In the genomic region with DNA sequence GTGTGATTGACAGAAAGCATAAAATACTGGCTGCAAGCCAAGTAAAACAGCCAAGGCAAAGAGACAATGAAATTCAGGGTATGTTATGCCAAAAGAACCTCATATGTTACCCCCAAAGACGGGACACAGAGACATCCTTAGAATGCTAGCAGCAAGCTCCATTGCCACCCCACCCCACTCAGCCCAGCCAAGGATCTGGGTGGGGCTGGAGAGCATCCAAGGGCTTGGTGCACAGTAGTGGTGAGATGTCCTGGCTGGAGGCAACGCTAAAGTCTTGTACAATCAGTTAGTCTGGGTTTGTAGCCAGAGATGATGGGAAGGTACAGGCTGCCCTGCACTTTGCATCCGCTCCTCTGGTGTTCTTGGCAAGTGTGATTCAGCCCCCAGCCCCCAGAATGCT, we compare ENCODE assay signal across 9 mouse cellular contexts. TPM values are rescaled to one million over a fixed set of nuclear protein-coding genes. Genes with fewer than 3 reads are reported as not detected.
DNase-seq lines count a peak whose midpoint lies in the region; ATAC-seq and TF ChIP-seq lines count a peak whose summit lies in the region.
"Had no signal": no experiment of that assay in that cellular context is flagged by ENCODE, and none has a peak within 500 bp of the region (broad histone marks: within the 10 kb centered on the region; RNA-seq: fewer than 3 reads in every experiment).

No protein-coding gene starts in this region.

- H3K4me2 ChIP-seq in forebrain, embryonic 11.5 days (ENCODE audit: low read depth, low read length, severe bottlenecking), result peak overlapping the region; percentile 58; the same call in 1 of the 2 replicates
- H3K4me2 ChIP-seq in limb, embryonic 14.5 days (replicated peaks; ENCODE audit: low read depth, low read length, severe bottlenecking), result peak overlapping the region; percentile 66
- H3K4me2 ChIP-seq in midbrain, embryonic 16.5 days (ENCODE audit: low read length), result peak overlapping the region; percentile 47; the same call in 1 of the 2 replicates

- 63% methylated on average over 3 of the region's 3 CpGs for WGBS in forebrain, embryonic 11.5 days
- WGBS in limb, embryonic 14.5 days, result 66% methylated on average over 3 of the region's 3 CpGs
- WGBS in midbrain, embryonic 16.5 days, result 62% methylated on average over 3 of the region's 3 CpGs

- intact Hi-C loops in heart, postnatal 14 days (cut with DNase I), result no loop called here

- DNase-seq in adrenal gland, postnatal 25 days, result peak; percentile 48
- DNase-seq in forebrain, embryonic 11.5 days (ENCODE audit: low spot score), result no peak
- DNase-seq in heart, postnatal 14 days, result peak; percentile 69 to 76
- peak; percentile 24 for DNase-seq in limb, embryonic 14.5 days (ENCODE audit: low spot score)
- no peak for DNase-seq in yolk sac, embryonic 10.5 days (ENCODE audit: low spot score)

- peak overlapping the region; percentile 68 for H3K9ac ChIP-seq in forebrain, embryonic 11.5 days (ENCODE audit: low read length)
- peak overlapping the region; percentile 46; the same call in 1 of the 2 replicates for H3K9ac ChIP-seq in limb, embryonic 14.5 days (ENCODE audit: low read depth, low read length, severe bottlenecking)
- peak overlapping the region; percentile 28 for H3K9ac ChIP-seq in midbrain, embryonic 16.5 days (ENCODE audit: low read depth, low read length)

- H3K27ac ChIP-seq in forebrain, embryonic 11.5 days (ENCODE audit: low read depth, low read length), result no peak overlapping the region
- H3K27ac ChIP-seq in limb, embryonic 14.5 days (replicated peaks; ENCODE audit: low read depth, low read length), result peak overlapping the region; percentile 53; the same call in 1 of the 2 replicates
- no peak overlapping the region for H3K27ac ChIP-seq in midbrain, embryonic 16.5 days (ENCODE audit: low read length)

- peak overlapping the region; percentile 67 for H3K4me3 ChIP-seq in E14TG2a.4 (replicated peaks; ENCODE audit: low read length)
- H3K4me3 ChIP-seq in forebrain, embryonic 11.5 days (ENCODE audit: low read depth, low read length), result no peak overlapping the region
- H3K4me3 ChIP-seq in limb, embryonic 14.5 days (replicated peaks; ENCODE audit: low read length), result peak overlapping the region; percentile 38
- H3K4me3 ChIP-seq in midbrain, embryonic 16.5 days (ENCODE audit: low read depth, low read length), result no peak overlapping the region
- H3K4me3 ChIP-seq: myocyte had no signal

- no peak for TF ChIP-seq CTCF in E14TG2a.4 (conservative IDR thresholded peaks at IDR 0.05; ENCODE audit: low read length)

- H3K27me3 ChIP-seq in E14TG2a.4 (ENCODE audit: insufficient read depth, low read length), result peaks cover 36% of the 10 kb centered on the region
- no peaks in the 10 kb centered on the region for H3K27me3 ChIP-seq in forebrain, embryonic 11.5 days (ENCODE audit: control insufficient read depth, insufficient read depth, low read length)
- H3K27me3 ChIP-seq in limb, embryonic 14.5 days (ENCODE audit: control insufficient read depth, insufficient read depth, low read length), result no peaks in the 10 kb centered on the region
- no peaks in the 10 kb centered on the region for H3K27me3 ChIP-seq in midbrain, embryonic 16.5 days (ENCODE audit: control insufficient read depth, insufficient read depth, low read depth, low read length)

- H3K9me3 ChIP-seq in E14TG2a.4 (ENCODE audit: low read length), result no peaks in the 10 kb centered on the region
- no peaks in the 10 kb centered on the region for H3K9me3 ChIP-seq in forebrain, embryonic 11.5 days (ENCODE audit: control insufficient read depth, low read length)
- no peaks in the 10 kb centered on the region for H3K9me3 ChIP-seq in limb, embryonic 14.5 days (ENCODE audit: control insufficient read depth, low read length)
- no peaks in the 10 kb centered on the region for H3K9me3 ChIP-seq in midbrain, embryonic 16.5 days (replicated peaks; ENCODE audit: control insufficient read depth, low read length, poor library complexity, severe bottlenecking)

- H3K4me1 ChIP-seq in E14TG2a.4 (replicated peaks; ENCODE audit: low read depth, low read length), result peaks cover 55% of the 10 kb centered on the region
- H3K4me1 ChIP-seq in forebrain, embryonic 11.5 days (replicated peaks; ENCODE audit: control insufficient read depth, insufficient read depth, low read length), result peaks cover 3% of the 10 kb centered on the region; the same call in 1 of the 2 replicates
- peaks cover 8% of the 10 kb centered on the region for H3K4me1 ChIP-seq in limb, embryonic 14.5 days (ENCODE audit: control insufficient read depth, insufficient read depth, low read length)
- H3K4me1 ChIP-seq in midbrain, embryonic 16.5 days (ENCODE audit: control insufficient read depth, insufficient read depth, low read length), result peaks cover 8% of the 10 kb centered on the region; the same call in 1 of the 2 replicates

- no peak for TF ChIP-seq POLR2A in limb, embryonic 14.5 days (IDR thresholded peaks at IDR 0.05; ENCODE audit: borderline replicate concordance, extremely low read depth, insufficient read depth, insufficient read length)

- no peaks in the 10 kb centered on the region for H3K36me3 ChIP-seq in E14TG2a.4 (ENCODE audit: insufficient read depth, low read length)
- H3K36me3 ChIP-seq in forebrain, embryonic 11.5 days (ENCODE audit: control insufficient read depth, insufficient read depth, low read length), result no peaks in the 10 kb centered on the region
- no peaks in the 10 kb centered on the region for H3K36me3 ChIP-seq in limb, embryonic 14.5 days (ENCODE audit: control insufficient read depth, insufficient read depth, low read length)
- peaks cover 6% of the 10 kb centered on the region for H3K36me3 ChIP-seq in midbrain, embryonic 16.5 days (ENCODE audit: control insufficient read depth, insufficient read depth, low read length)

- ATAC-seq in forebrain, embryonic 11.5 days (replicated peaks; ENCODE audit: low FRiP score), result no peak; the same call in 1 of the 2 replicates
- peak; percentile 14; the same call in 1 of the 2 replicates for ATAC-seq in limb, embryonic 14.5 days (ENCODE audit: low FRiP score, low read depth)
- no peak for ATAC-seq in midbrain, embryonic 16.5 days
- no peak for ATAC-seq in monocyte, adult 5-6 weeks (replicated peaks; ENCODE audit: insufficient number of reproducible peaks, low FRiP score, low TSS enrichment, poor library complexity, severe bottlenecking)

RNA-seq across cellular contexts. Expression of gene Srprb, which starts 21.6 kb away (rescaled TPM):
- 40.8 and 43.5 TPM in 2 replicates for total RNA-seq in adrenal gland, postnatal 25 days (2021)
- 59.4 and 66.6 TPM in 2 replicates for polyA plus RNA-seq in forebrain, embryonic 11.5 days (2014; fragmentation: Nextera tagmentation; extraction: Ambion mirVana)
- 10 to 100 TPM; 16.7 to 18.6 TPM for total RNA-seq in heart, postnatal 14 days (2021)
- polyA plus RNA-seq in limb, embryonic 14.5 days (2012; rRNA removed), result 73.0 and 91.0 TPM in 2 replicates
- polyA plus RNA-seq in limb, embryonic 14.5 days (2014; fragmentation: Nextera tagmentation; extraction: Ambion mirVana), result 66.6 and 67.4 TPM in 2 replicates
- 56.0 and 60.7 TPM in 2 replicates for polyA plus RNA-seq in midbrain, embryonic 16.5 days (2015; fragmentation: Nextera tagmentation; extraction: Ambion mirVana)
- 14.5 to 18.0 TPM (median 14.6 TPM) in 3 replicates for total RNA-seq in monocyte, adult 5-6 weeks (2017)

RNA-seq across cellular contexts. Expression of gene Gm20425, which starts 49.8 kb away (rescaled TPM):
- 9.4 and 18.8 TPM in 2 replicates for total RNA-seq in adrenal gland, postnatal 25 days (2021)
- polyA plus RNA-seq in forebrain, embryonic 11.5 days (2014; fragmentation: Nextera tagmentation; extraction: Ambion mirVana), result 3.0 TPM in 1 of 2 replicates, not detected in the other
- total RNA-seq in heart, postnatal 14 days (2021), result 1 to 10 TPM; 6.6 to 7.1 TPM
- not detected in 2 replicates for polyA plus RNA-seq in limb, embryonic 14.5 days (2012; rRNA removed)
- polyA plus RNA-seq in limb, embryonic 14.5 days (2014; fragmentation: Nextera tagmentation; extraction: Ambion mirVana), result 0.45 and 0.46 TPM in 2 replicates
- 2.2 and 2.3 TPM in 2 replicates for polyA plus RNA-seq in midbrain, embryonic 16.5 days (2015; fragmentation: Nextera tagmentation; extraction: Ambion mirVana)
- not detected in 3 replicates for total RNA-seq in monocyte, adult 5-6 weeks (2017)
- polyA plus RNA-seq: myocyte had no signal

RNA-seq across cellular contexts. Expression of gene Trf, which starts 49.9 kb away (rescaled TPM):
- total RNA-seq in adrenal gland, postnatal 25 days (2021), result 43.2 and 174 TPM in 2 replicates
- polyA plus RNA-seq in forebrain, embryonic 11.5 days (2014; fragmentation: Nextera tagmentation; extraction: Ambion mirVana), result 11.6 and 15.6 TPM in 2 replicates
- 10 to 100 TPM; 44.6 to 49.3 TPM for total RNA-seq in heart, postnatal 14 days (2021)
- polyA plus RNA-seq in limb, embryonic 14.5 days (2012; rRNA removed), result 17.6 and 20.4 TPM in 2 replicates
- 22.5 and 25.4 TPM in 2 replicates for polyA plus RNA-seq in limb, embryonic 14.5 days (2014; fragmentation: Nextera tagmentation; extraction: Ambion mirVana)
- 23.5 and 26.7 TPM in 2 replicates for polyA plus RNA-seq in midbrain, embryonic 16.5 days (2015; fragmentation: Nextera tagmentation; extraction: Ambion mirVana)
- 160 to 219 TPM (median 198 TPM) in 3 replicates for total RNA-seq in monocyte, adult 5-6 weeks (2017)
- polyA plus RNA-seq: myocyte had no signal

Comparison
In these comparisons a context has a peak if more than half of its experiments do, and no peak if none do; other contexts are left out.
1. H3K4me3 ChIP-seq: peak in E14TG2a.4 (single experiment) and limb, embryonic 14.5 days (single experiment); none in forebrain, embryonic 11.5 days (single experiment) and midbrain, embryonic 16.5 days (single experiment).
2. DNase-seq: peak in adrenal gland, postnatal 25 days (single experiment), heart, postnatal 14 days (2 of 2) and limb, embryonic 14.5 days (single experiment); none in forebrain, embryonic 11.5 days (single experiment) and yolk sac, embryonic 10.5 days (single experiment).
3. Peak in every context shown above with its lines, with median percentiles within 50 percentile points of each other: H3K4me2 ChIP-seq and H3K9ac ChIP-seq.